Mouse (Mus musculus) kidney, adult 2 months (tissue): Measurements from ENCODE around the gene Stap2.

Experiments
- CTCF ChIP-seq: fragments of 200-500 bp; conservative IDR thresholded peaks from 2 replicates; pipeline ENCODE4 v1.5.1; 2011; ENCODE audit warnings: low read depth, mild to moderate bottlenecking, control low read depth, low read length, moderate library complexity, mixed read lengths; ENCODE audit not compliant: insufficient read depth, insufficient read length
- POLR2A ChIP-seq: fragments of 200-500 bp; IDR thresholded peaks from one replicate; pipeline ENCODE4 v1.6.1; 2011; ENCODE audit warnings: low read depth, low read length, control low read depth

GRCm38 (mm10) chr17:56034726-56035100, 29.3 kb upstream of the Stap2 start:
- no peak for TF ChIP-seq CTCF
- TF ChIP-seq POLR2A = no peak
